Mouse (Mus musculus) ES-E14 (cell line): ENCODE data around the gene Gm47995.

ENCODE experiments used
- CHD2 ChIP-seq: IDR thresholded peaks from 2 replicates; pipeline ENCODE4 v1.6.1; 2014; ENCODE audit warnings: mild to moderate bottlenecking, low read depth, low read length, inconsistent platforms
- HCFC1 ChIP-seq: IDR thresholded peaks from 2 replicates; pipeline ENCODE4 v1.6.1; 2012; ENCODE audit warnings: low read length, inconsistent platforms, borderline replicate concordance; ENCODE audit not compliant: insufficient read depth
- ZNF384 ChIP-seq: IDR thresholded peaks from 2 replicates; pipeline ENCODE4 v1.6.1; 2012; ENCODE audit warnings: low read depth, low read length, inconsistent platforms

DNA sequence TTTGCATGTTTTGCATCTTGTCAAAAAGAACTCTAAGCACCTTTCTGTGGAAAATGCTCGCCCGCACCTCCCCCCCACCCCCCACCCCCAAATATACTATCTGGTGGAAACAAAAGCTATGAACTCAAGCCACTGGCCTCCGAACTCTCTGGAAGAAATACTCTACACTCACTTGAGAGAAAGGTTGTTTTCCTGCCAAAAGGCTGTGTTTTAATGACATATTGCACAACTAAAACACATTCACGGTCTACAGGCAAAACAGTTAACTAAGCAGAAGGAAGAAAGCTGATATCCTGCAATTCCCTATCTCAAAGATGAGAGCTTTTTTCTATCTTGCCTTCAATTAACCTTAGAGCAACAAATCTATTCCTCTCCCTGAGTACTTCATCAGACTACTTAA lies 45.1 kb downstream of the Gm47995 start:
- no peak for TF ChIP-seq HCFC1
- TF ChIP-seq CHD2 = no peak
- TF ChIP-seq ZNF384 = no peak
